Mouse (Mus musculus) forebrain, postnatal 0 days (tissue): ENCODE data around the gene Hist1h4a. TPM values are rescaled to one million over a fixed set of nuclear protein-coding genes. Genes with fewer than 3 reads are reported as not detected.
A peak's percentile ranks its signal among the peaks of the same experiment; 100 is the strongest.
"Not testable (repeated sequence)": the region's sequence is repeated elsewhere in the genome, so short reads cannot be mapped to it uniquely, and the experiment has no call there.

Source experiments
- ATAC-seq: fragments of 200-750 bp; cut with Nextera tagmentation; 2 replicates; pipeline ENCODE4 v1.8.0; 2017; ENCODE audit warnings: mild to moderate bottlenecking, moderate library complexity
- DNase-seq: peaks from one replicate; pipeline ENCODE4 v3.0.0-alpha.2; 2015
- H3K27ac ChIP-seq: fragments of 300-500 bp; sonication (generic); 2 replicates; pipeline ENCODE4 v1.5.1; 2014; ENCODE audit warnings: low read depth, mild to moderate bottlenecking, antibody characterized with exemption, low read length, moderate library complexity, mixed read lengths
- H3K27me3 ChIP-seq: fragments of 300-500 bp; sonication (generic); 2 replicates; pipeline ENCODE4 v1.6.1; 2014; ENCODE audit warnings: mild to moderate bottlenecking, low read length, mixed read lengths; ENCODE audit not compliant: insufficient read depth
- H3K36me3 ChIP-seq: fragments of 300-500 bp; sonication (generic); 2 replicates; pipeline ENCODE4 v1.6.1; 2014; ENCODE audit warnings: mild to moderate bottlenecking, moderate library complexity; ENCODE audit not compliant: insufficient read depth
- H3K4me1 ChIP-seq: fragments of 300-500 bp; sonication (generic); 2 replicates; pipeline ENCODE4 v1.6.1; 2014; ENCODE audit warnings: antibody characterized with exemption; ENCODE audit not compliant: insufficient read depth
- H3K4me2 ChIP-seq: fragments of 300-500 bp; sonication (generic); 2 replicates; pipeline ENCODE4 v1.6.1; 2014; ENCODE audit warnings: low read depth, mild to moderate bottlenecking, moderate library complexity
- H3K4me3 ChIP-seq: fragments of 300-500 bp; sonication (generic); 2 replicates; pipeline ENCODE4 v1.5.1; 2014; ENCODE audit warnings: low read depth, low read length, mixed read lengths
- H3K9ac ChIP-seq: fragments of 300-500 bp; sonication (generic); 2 replicates; pipeline ENCODE4 v1.6.1; 2014; ENCODE audit warnings: mild to moderate bottlenecking
- H3K9me3 ChIP-seq: fragments of 300-500 bp; sonication (generic); 2 replicates; pipeline ENCODE4 v1.6.1; 2016; ENCODE audit warnings: low read length
- CTCF ChIP-seq: sonication (generic); IDR thresholded peaks from 2 replicates; pipeline ENCODE4 v1.5.1; 2016; ENCODE audit warnings: antibody characterized with exemption, control low read depth, low read depth
- WGBS: fragments of 180-500 bp; shearing (Covaris S2); extraction: QIAGEN DNeasy Blood & Tissue Kit; methylation state at CpG from one replicate; pipeline ENCODE4 v1.1.7; 2014; 5-methylcytosine and 5-hydroxymethylcytosine counted together
- polyA plus RNA-seq: library from polyadenylated mRNA; unstranded; fragments of >200 nt; fragmentation: Nextera tagmentation; extraction: Ambion mirVana; gene quantifications from 2 replicates; pipeline ENCODE4 v1.2.1, GENCODE M21; 2015
- total RNA-seq: library from RNA; depleted of rRNA; stranded (reverse); fragments of >200 nt; gene quantifications from 2 replicates; pipeline ENCODE4 v1.2.3, GENCODE M21; 2014

The Hist1h4a gene
- total and polyA plus RNA-seq, 2 experiments from 2014 or later, result 303 TPM; not detected in 1

- H3K4me1 ChIP-seq, result no peaks in the 10 kb centered on the region
- H3K27ac ChIP-seq, result 0 out of 2 replicates have a peak overlapping the region, but pooled peaks have one; percentile 35
- TF ChIP-seq CTCF, result peak; percentile 88
- H3K4me3 ChIP-seq, result no peak overlapping the region
- no peak overlapping the region for H3K9ac ChIP-seq
- WGBS, result 22% methylated on average over 8 of the region's 8 CpGs
- DNase-seq (peak; percentile 67), ATAC-seq (peak; percentile 54; the same call in 1 of the 2 replicates)
- no peaks in the 10 kb centered on the region for H3K27me3 ChIP-seq
- H3K36me3 ChIP-seq, result no peaks in the 10 kb centered on the region
- H3K9me3 ChIP-seq, result no peaks in the 10 kb centered on the region
- H3K4me2 ChIP-seq, result no peak overlapping the region
Measured at GRCm38 (mm10) chr13:23732156-23732804, 28.8 kb downstream of the Hist1h4a start.

GRCm38 (mm10) chr13:23730479-23730878 lies 30.6 kb downstream of the Hist1h4a start:
- Histone ChIP-seq H3K9ac (no peak overlapping the region), H3K36me3 (no peaks in the 10 kb centered on the region), H3K4me1 (no peaks in the 10 kb centered on the region), H3K4me2 (no peak overlapping the region), H3K4me3 (no peak overlapping the region), H3K27ac (no peak overlapping the region), H3K9me3 (no peaks in the 10 kb centered on the region), H3K27me3 (no peaks in the 10 kb centered on the region)
- ATAC-seq, result no peak
- TF ChIP-seq CTCF, result no peak
- WGBS, result 58% methylated on average over 8 of the region's 8 CpGs
- no peak for DNase-seq

GRCm38 (mm10) chr13:23729706-23730105 lies 31.3 kb downstream of the Hist1h4a start:
- Histone ChIP-seq H3K4me1 (no peaks in the 10 kb centered on the region), H3K27ac (no peak overlapping the region), H3K9me3 (no peaks in the 10 kb centered on the region), H3K9ac (no peak overlapping the region), H3K36me3 (no peaks in the 10 kb centered on the region), H3K27me3 (no peaks in the 10 kb centered on the region), H3K4me2 (no peak overlapping the region), H3K4me3 (no peak overlapping the region)
- TF ChIP-seq CTCF, result no peak
- WGBS, result 93% methylated on average over 5 of the region's 5 CpGs
- DNase-seq (no peak), ATAC-seq (no peak)

- H3K9ac ChIP-seq, result no peak overlapping the region
- H3K27me3 ChIP-seq, result no peaks in the 10 kb centered on the region
- WGBS, result 88% methylated on average over 9 of the region's 9 CpGs
- no peak overlapping the region for H3K4me3 ChIP-seq
- ATAC-seq, result no peak
- no peak for TF ChIP-seq CTCF
- H3K36me3 ChIP-seq, result no peaks in the 10 kb centered on the region
- DNase-seq, result no peak
- H3K9me3 ChIP-seq, result no peaks in the 10 kb centered on the region
- H3K4me1 ChIP-seq, result no peaks in the 10 kb centered on the region
- no peak overlapping the region for H3K4me2 ChIP-seq
- H3K27ac ChIP-seq, result no peak overlapping the region
Measured at GRCm38 (mm10) chr13:23729192-23729525, 31.9 kb downstream of the Hist1h4a start.

- DNase-seq, result no peak
- WGBS, result 88% methylated on average over 18 of the region's 18 CpGs
Measured at GRCm38 (mm10) chr13:23728472-23729191, 32.4 kb downstream of the Hist1h4a start.

GRCm38 (mm10) chr13:23725213-23725612 lies 35.8 kb downstream of the Hist1h4a start:
- Histone ChIP-seq H3K36me3 (no peaks in the 10 kb centered on the region), H3K27ac (no peak overlapping the region), H3K4me3 (no peak overlapping the region), H3K4me2 (no peak overlapping the region), H3K27me3 (no peaks in the 10 kb centered on the region), H3K9me3 (no peaks in the 10 kb centered on the region), H3K9ac (no peak overlapping the region), H3K4me1 (no peaks in the 10 kb centered on the region)
- 50% methylated on average over 1 of the region's 1 CpGs for whole genome bisulfite sequencing
- ATAC-seq (no peak), DNase-seq (no peak)
- no peak for TF ChIP-seq CTCF

More at GRCm38 (mm10) chr13:23728472-23729191, 32.4 kb downstream of the Hist1h4a start:
- H3K4me2 ChIP-seq, result no peak overlapping the region
- H3K9me3 ChIP-seq, result no peaks in the 10 kb centered on the region
- H3K27me3 ChIP-seq, result no peaks in the 10 kb centered on the region
- no peak overlapping the region for H3K9ac ChIP-seq
- ATAC-seq, result no peak
- no peak for TF ChIP-seq CTCF
- H3K4me3 ChIP-seq, result no peak overlapping the region
- no peak overlapping the region for H3K27ac ChIP-seq
- no peaks in the 10 kb centered on the region for H3K4me1 ChIP-seq
- no peaks in the 10 kb centered on the region for H3K36me3 ChIP-seq

- DNase-seq (no peak), ATAC-seq (no peak)
- Histone ChIP-seq H3K36me3 (no peaks in the 10 kb centered on the region), H3K9me3 (no peaks in the 10 kb centered on the region), H3K27me3 (no peaks in the 10 kb centered on the region), H3K4me1 (no peaks in the 10 kb centered on the region), H3K4me2 (no peak overlapping the region), H3K4me3 (no peak overlapping the region), H3K27ac (no peak overlapping the region), H3K9ac (no peak overlapping the region)
- TF ChIP-seq CTCF, result no peak
- 92% methylated on average over 4 of the region's 4 CpGs for WGBS
Measured at GRCm38 (mm10) chr13:23724239-23724638, 36.8 kb downstream of the Hist1h4a start.

- not testable (repeated sequence) for H3K27me3 ChIP-seq, H3K9ac ChIP-seq, H3K4me1 ChIP-seq, H3K9me3 ChIP-seq, DNase-seq, H3K4me2 ChIP-seq, H3K36me3 ChIP-seq, H3K27ac ChIP-seq, H3K4me3 ChIP-seq, ATAC-seq
- 15% methylated on average over 2 of the region's 2 CpGs for WGBS
Measured at GRCm38 (mm10) chr13:23717593-23718245, 43.3 kb downstream of the Hist1h4a start.
